In genomic region chr11:63913936-63914335, GRCm38 (mm10) we compare ENCODE assay signal across 8 mouse cellular contexts. TPM values are rescaled to one million over a fixed set of nuclear protein-coding genes. Genes with fewer than 3 reads are reported as not detected.
DNase-seq lines count a peak whose midpoint lies in the region; ATAC-seq and TF ChIP-seq lines count a peak whose summit lies in the region.

No protein-coding gene starts in this region.

- no peaks in the 10 kb centered on the region for H3K9me3 ChIP-seq in forebrain, embryonic 12.5 days
- no peaks in the 10 kb centered on the region for H3K9me3 ChIP-seq in limb, embryonic 14.5 days (ENCODE audit: control insufficient read depth, low read length)

- TF ChIP-seq POLR2A in liver, adult 2 months (IDR thresholded peaks at IDR 0.05; ENCODE audit: extremely low read depth, insufficient read depth, low read length): no peak
- TF ChIP-seq POLR2A in limb, embryonic 14.5 days (IDR thresholded peaks at IDR 0.05; ENCODE audit: borderline replicate concordance, extremely low read depth, insufficient read depth, insufficient read length): no peak
- no peak for TF ChIP-seq POLR2A in olfactory bulb, adult 2 months (IDR thresholded peaks at IDR 0.05; ENCODE audit: insufficient read depth, low read depth, low read length)
- no peak for TF ChIP-seq POLR2A in cerebellum, adult 2 months (IDR thresholded peaks at IDR 0.05; ENCODE audit: borderline replicate concordance, insufficient read depth, low read length)

- peaks cover 50% of the 10 kb centered on the region for H3K4me1 ChIP-seq in liver, adult 2 months (ENCODE audit: control insufficient read depth, insufficient read depth, low read length)
- H3K4me1 ChIP-seq in forebrain, embryonic 12.5 days: peaks cover 45% of the 10 kb centered on the region
- H3K4me1 ChIP-seq in limb, embryonic 14.5 days (ENCODE audit: control insufficient read depth, insufficient read depth, low read length): peaks cover 30% of the 10 kb centered on the region
- H3K4me1 ChIP-seq in olfactory bulb, adult 2 months (ENCODE audit: control insufficient read depth, insufficient read depth, low read length): peaks cover 17% of the 10 kb centered on the region
- no peaks in the 10 kb centered on the region for H3K4me1 ChIP-seq in cerebellum, adult 2 months (ENCODE audit: control insufficient read depth, insufficient read depth, low read length)

- H3K27me3 ChIP-seq in liver, adult 2 months (ENCODE audit: control insufficient read depth, insufficient read depth, low read length): no peaks in the 10 kb centered on the region
- H3K27me3 ChIP-seq in forebrain, embryonic 12.5 days: peaks cover 85% of the 10 kb centered on the region
- peaks cover 11% of the 10 kb centered on the region for H3K27me3 ChIP-seq in limb, embryonic 14.5 days (ENCODE audit: control insufficient read depth, insufficient read depth, low read length)
- H3K27me3 ChIP-seq in cerebellum, adult 2 months (ENCODE audit: control insufficient read depth, insufficient read depth, low read length): peaks cover 2% of the 10 kb centered on the region; the same call in 1 of the 2 replicates

- peak; percentile 39; the same call in 1 of the 2 replicates for ATAC-seq in forebrain, embryonic 12.5 days (ENCODE audit: low FRiP score)
- ATAC-seq in limb, embryonic 14.5 days (ENCODE audit: low FRiP score, low read depth): no peak

- H3K9ac ChIP-seq in liver, adult 2 months (ENCODE audit: low read depth, low read length): peak overlapping the region; percentile 27
- no peak overlapping the region for H3K9ac ChIP-seq in forebrain, embryonic 12.5 days
- no peak overlapping the region for H3K9ac ChIP-seq in limb, embryonic 14.5 days (ENCODE audit: low read depth, low read length, severe bottlenecking)

- H3K79me2 ChIP-seq in liver, adult 2 months (ENCODE audit: control insufficient read depth, insufficient read depth, low read length): peaks cover 43% of the 10 kb centered on the region

- peak overlapping the region; percentile 57 for H3K4me2 ChIP-seq in forebrain, embryonic 12.5 days
- peak overlapping the region; percentile 68 for H3K4me2 ChIP-seq in limb, embryonic 14.5 days (replicated peaks; ENCODE audit: low read depth, low read length, severe bottlenecking)

- peak overlapping the region; percentile 42 for H3K27ac ChIP-seq in liver, adult 2 months (replicated peaks; ENCODE audit: insufficient read depth, low read depth, low read length)
- no peak overlapping the region for H3K27ac ChIP-seq in forebrain, embryonic 12.5 days
- no peak overlapping the region for H3K27ac ChIP-seq in limb, embryonic 14.5 days (replicated peaks; ENCODE audit: low read depth, low read length)
- no peak overlapping the region for H3K27ac ChIP-seq in olfactory bulb, adult 2 months (ENCODE audit: insufficient read depth, low read depth, low read length)
- H3K27ac ChIP-seq in cerebellum, adult 2 months (ENCODE audit: insufficient read depth, low read length): no peak overlapping the region

- DNase-seq in liver, adult 2 months (ENCODE audit: extremely low read depth, low read depth, low spot score): no peak
- no peak for DNase-seq in liver
- DNase-seq in limb, embryonic 14.5 days (ENCODE audit: low spot score): no peak
- DNase-seq in adrenal gland, postnatal 25 days: no peak
- no peak for DNase-seq in retina, embryonic 14.5 days (ENCODE audit: low spot score)
- DNase-seq in cerebellum, adult 2 months: no peak

- no peaks in the 10 kb centered on the region for H3K36me3 ChIP-seq in liver, adult 2 months (ENCODE audit: control insufficient read depth, insufficient read depth, low read length)
- H3K36me3 ChIP-seq in forebrain, embryonic 12.5 days (replicated peaks): no peaks in the 10 kb centered on the region
- H3K36me3 ChIP-seq in limb, embryonic 14.5 days (ENCODE audit: control insufficient read depth, insufficient read depth, low read length): no peaks in the 10 kb centered on the region

- 35% methylated on average over 4 of the region's 4 CpGs for WGBS in liver, adult 2 months
- WGBS in forebrain, embryonic 12.5 days: 34% methylated on average over 4 of the region's 4 CpGs
- 37% methylated on average over 4 of the region's 4 CpGs for WGBS in limb, embryonic 14.5 days
- WGBS in olfactory bulb, adult 2 months: 25% methylated on average over 4 of the region's 4 CpGs
- WGBS in cerebellum, adult 2 months: 8% methylated on average over 4 of the region's 4 CpGs

- H3K4me3 ChIP-seq in liver, adult 2 months (ENCODE audit: insufficient read depth, low read depth, low read length): 0 out of 2 replicates have a peak overlapping the region, but pooled peaks have one; percentile 44
- peak overlapping the region; percentile 32 for H3K4me3 ChIP-seq in forebrain, embryonic 12.5 days (replicated peaks)
- H3K4me3 ChIP-seq in limb, embryonic 14.5 days (replicated peaks; ENCODE audit: low read length): peak overlapping the region; percentile 33
- H3K4me3 ChIP-seq in olfactory bulb, adult 2 months (ENCODE audit: insufficient read depth, low read depth, low read length): peak overlapping the region; percentile 15; the same call in 1 of the 2 replicates
- no peak overlapping the region for H3K4me3 ChIP-seq in cerebellum, adult 2 months (replicated peaks; ENCODE audit: insufficient read depth, low read depth, low read length)

- TF ChIP-seq CTCF in liver, adult 2 months (IDR thresholded peaks at IDR 0.05; ENCODE audit: low read depth, low read length): no peak
- no peak for TF ChIP-seq CTCF in olfactory bulb, adult 2 months (IDR thresholded peaks at IDR 0.05; ENCODE audit: insufficient read depth, low read depth, low read length)
- no peak for TF ChIP-seq CTCF in cerebellum, adult 2 months (IDR thresholded peaks at IDR 0.05; ENCODE audit: borderline replicate concordance, insufficient read depth, low read depth, low read length)

RNA-seq across cellular contexts. Expression of gene Hs3st3b1, which starts 8.2 kb away (rescaled TPM):
- 38.5 and 45.6 TPM in 2 replicates for total RNA-seq in liver, adult 2 months (2014; rRNA removed)
- 57.5 and 57.7 TPM in 2 replicates for polyA plus RNA-seq in liver, adult 2 months (2012; rRNA removed)
- polyA plus RNA-seq in forebrain, embryonic 12.5 days (2016; fragmentation: Nextera tagmentation; extraction: Ambion mirVana): 8.8 and 9.2 TPM in 2 replicates
- polyA plus RNA-seq in limb, embryonic 14.5 days (2012; rRNA removed): 18.6 and 24.8 TPM in 2 replicates
- 19.6 and 25.3 TPM in 2 replicates for polyA plus RNA-seq in limb, embryonic 14.5 days (2014; fragmentation: Nextera tagmentation; extraction: Ambion mirVana)
- polyA plus RNA-seq in olfactory bulb, adult 2 months (2012; ENCODE audit: insufficient read depth, insufficient read length, low replicate concordance, missing spikeins): not detected in 2 replicates
- total RNA-seq in adrenal gland, postnatal 25 days (2021): 2.1 TPM in 2 replicates
- polyA plus RNA-seq in cerebellum, adult 2 months (2012; rRNA removed): 0.79 and 1.2 TPM in 2 replicates
